Mouse (Mus musculus): ENCODE results near the gene Bfsp2.

Gene Bfsp2

GRCm38 (mm10) chr9:103398509-103399157 is 81.6 kb downstream of the Bfsp2 start:
- in situ Hi-C loops (cut with MboI; ENCODE audit: unreplicated experiment in 2 of 2), result no loop called here

GRCm38 (mm10) chr9:103393256-103393655 is 87.0 kb downstream of the Bfsp2 start:
- in situ Hi-C loops (cut with MboI; ENCODE audit: unreplicated experiment in 2 of 2), result no loop called here

GRCm38 (mm10) chr9:103391796-103392372 is 88.3 kb downstream of the Bfsp2 start:
- in situ Hi-C loops (cut with MboI; ENCODE audit: unreplicated experiment in 2 of 2), result no loop called here

DNA sequence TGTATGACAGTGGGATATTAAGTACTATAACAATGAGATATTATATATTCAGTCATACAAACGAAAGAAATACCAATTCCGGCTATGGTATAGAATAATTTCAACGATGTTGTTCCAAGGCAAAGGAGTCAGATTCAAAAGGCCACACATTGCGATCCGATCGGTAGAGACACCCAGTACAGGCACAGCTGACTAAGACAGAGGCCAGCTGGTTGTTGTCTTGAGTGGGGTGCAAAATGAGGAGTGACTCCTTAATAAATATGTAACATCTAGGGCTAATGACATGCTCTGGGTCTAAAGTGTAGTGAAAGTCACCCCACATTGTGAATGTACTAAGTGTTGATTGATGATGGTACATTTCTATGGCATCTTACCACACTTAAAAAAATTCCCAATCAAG is 91.0 kb downstream of the Bfsp2 start:
- in situ Hi-C loops (cut with MboI; ENCODE audit: unreplicated experiment in 2 of 2), result no loop called here

DNA sequence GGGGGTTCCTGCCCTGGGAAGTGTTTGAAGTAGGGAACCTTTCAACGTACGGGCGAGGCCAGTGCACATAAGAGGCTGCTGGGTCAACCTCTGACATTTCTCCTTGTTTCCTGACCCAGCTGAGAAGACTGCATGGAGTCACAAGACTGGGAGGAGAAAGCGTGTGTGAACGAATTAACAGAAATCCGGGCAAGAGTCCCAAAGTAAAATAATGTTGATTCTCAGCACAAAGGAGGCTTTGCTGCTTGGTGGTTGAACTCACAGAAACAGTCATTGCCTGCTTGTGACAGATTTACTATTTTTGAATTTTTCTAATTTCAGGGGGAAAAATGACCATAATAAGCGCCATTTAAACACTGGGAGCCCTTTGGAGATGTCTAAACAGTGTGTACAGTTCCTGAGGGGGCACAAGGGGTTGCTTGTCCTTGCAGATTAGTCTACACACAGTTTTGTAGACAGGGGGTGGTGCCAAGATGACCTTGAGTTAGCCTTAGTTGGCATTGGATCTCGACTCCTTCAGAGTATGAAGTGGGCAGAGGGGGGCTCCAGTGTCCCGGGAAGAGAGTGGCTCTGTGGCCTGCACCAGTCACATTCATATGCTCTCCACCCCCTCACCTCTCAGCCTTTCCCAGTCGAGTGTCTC is 93.1 kb downstream of the Bfsp2 start:
- in situ Hi-C loops (cut with MboI; ENCODE audit: unreplicated experiment in 2 of 2), result no loop called here

DNA sequence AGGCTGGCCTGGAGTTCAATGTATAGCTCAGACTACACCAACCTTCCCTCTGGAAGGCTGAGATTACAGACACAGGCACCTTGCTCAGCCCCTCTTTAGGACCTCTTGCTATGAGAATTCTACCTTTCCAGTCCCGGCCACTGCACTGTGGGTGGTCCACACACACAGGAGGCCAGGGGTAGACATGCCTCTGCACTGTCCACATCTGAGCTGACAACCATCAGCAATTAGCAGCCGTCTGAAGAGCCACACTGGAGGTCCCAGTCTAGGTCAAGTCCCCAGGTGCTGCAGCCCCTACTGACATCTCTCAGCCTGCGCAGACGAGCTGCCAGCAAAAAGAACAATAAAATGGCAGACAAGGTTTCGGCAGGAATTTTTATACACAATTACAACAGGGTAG is 93.6 kb downstream of the Bfsp2 start:
- in situ Hi-C loops (cut with MboI; ENCODE audit: unreplicated experiment in 2 of 2), result no loop called here

GRCm38 (mm10) chr9:103385600-103385999 is 94.6 kb downstream of the Bfsp2 start:
- in situ Hi-C loops (cut with MboI; ENCODE audit: unreplicated experiment in 2 of 2), result no loop called here

GRCm38 (mm10) chr9:103384141-103384796 is 96.0 kb downstream of the Bfsp2 start:
- in situ Hi-C loops (cut with MboI; ENCODE audit: unreplicated experiment in 2 of 2), result loop anchor here in 1 of 2 experiments (5.0 kb wide), 1 partner anchor 33 kb away; no protein-coding TSS in a partner anchor

DNA sequence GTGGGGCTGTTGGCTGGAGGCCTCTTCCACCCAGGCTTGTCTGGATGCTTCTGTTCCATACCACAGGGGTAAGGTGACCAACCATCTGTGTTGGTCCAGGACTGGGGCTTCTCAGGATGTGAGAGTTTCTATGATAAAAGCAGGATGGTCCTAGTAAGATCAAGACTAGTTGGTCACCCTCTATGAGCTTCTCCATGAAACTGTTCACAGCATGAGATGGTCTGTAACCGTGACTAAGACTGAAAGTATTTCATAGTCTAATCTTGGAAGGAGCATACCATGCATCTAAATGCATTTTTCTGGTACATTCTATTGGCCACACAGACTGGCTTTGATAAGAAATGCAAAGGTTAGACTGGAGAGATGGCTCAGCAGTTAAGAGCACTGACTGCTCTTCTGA is 96.6 kb downstream of the Bfsp2 start:
- in situ Hi-C loops (cut with MboI; ENCODE audit: unreplicated experiment in 2 of 2), result loop anchor here in 1 of 2 experiments (5.0 kb wide), 1 partner anchor 34 kb away; no protein-coding TSS in a partner anchor

DNA sequence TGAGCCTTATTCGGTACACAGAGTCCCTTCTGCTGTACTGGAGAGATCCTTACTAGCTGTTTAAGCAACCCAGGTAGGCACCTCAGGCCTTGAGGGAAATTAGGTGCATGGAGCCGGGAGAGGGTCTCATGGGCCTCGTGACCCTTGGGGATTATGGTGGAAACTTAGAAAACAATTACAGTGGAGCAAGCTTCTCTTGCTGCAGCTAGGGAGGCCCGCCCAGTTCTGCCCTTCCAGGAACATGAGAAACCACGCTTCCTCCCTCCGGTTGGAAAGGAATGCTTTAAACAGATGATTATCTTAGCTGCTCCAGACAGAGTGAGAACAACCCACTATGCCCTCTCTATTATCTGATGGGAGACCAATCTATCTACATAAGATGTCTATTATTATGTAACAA is 97.2 kb downstream of the Bfsp2 start:
- in situ Hi-C loops (cut with MboI; ENCODE audit: unreplicated experiment in 2 of 2), result loop anchor here in 1 of 2 experiments (5.0 kb wide), 1 partner anchor 34 kb away; no protein-coding TSS in a partner anchor

- in situ Hi-C loops (cut with MboI; ENCODE audit: unreplicated experiment in 2 of 2), result loop anchor here in 1 of 2 experiments (5.0 kb wide), 1 partner anchor 37 kb away; no protein-coding TSS in a partner anchor
Observed at GRCm38 (mm10) chr9:103380566-103380965, 99.7 kb downstream of the Bfsp2 start.

DNA sequence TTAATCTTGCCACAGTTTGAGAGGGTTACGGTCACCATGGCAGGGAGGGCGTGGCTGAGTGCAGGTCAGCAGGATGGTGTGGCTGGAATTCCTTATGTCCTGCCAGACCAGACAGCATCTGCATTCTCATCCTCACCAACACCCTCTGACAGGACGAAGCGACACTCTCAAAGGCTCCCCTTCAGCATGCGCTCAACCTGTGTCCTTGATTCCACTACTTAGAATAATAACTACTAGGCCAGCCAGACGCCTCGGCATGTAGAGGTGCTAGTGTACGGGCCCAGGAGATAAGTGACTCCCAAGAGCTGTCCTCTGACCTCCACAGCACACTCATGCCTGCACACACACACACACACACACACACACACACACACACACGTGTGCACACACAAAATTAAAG is 101.0 kb downstream of the Bfsp2 start:
- in situ Hi-C loops (cut with MboI; ENCODE audit: unreplicated experiment in 2 of 2), result no loop called here

GRCm38 (mm10) chr9:103378686-103379085 is 101.5 kb downstream of the Bfsp2 start:
- in situ Hi-C loops (cut with MboI; ENCODE audit: unreplicated experiment in 2 of 2), result no loop called here

GRCm38 (mm10) chr9:103376346-103377320 is 103.6 kb downstream of the Bfsp2 start:
- in situ Hi-C loops (cut with MboI; ENCODE audit: unreplicated experiment in 2 of 2), result no loop called here

Measured in v-Abl transformed pro-B cells (cell line).